Mouse (Mus musculus): ENCODE measurements at regions not wholly inside any gene's neighbourhood (a gene's known extent, or its start where the extent isn't known, plus 50 kb on each side); places are given as distances from the start of the nearest gene placed in this dataset.

DNA sequence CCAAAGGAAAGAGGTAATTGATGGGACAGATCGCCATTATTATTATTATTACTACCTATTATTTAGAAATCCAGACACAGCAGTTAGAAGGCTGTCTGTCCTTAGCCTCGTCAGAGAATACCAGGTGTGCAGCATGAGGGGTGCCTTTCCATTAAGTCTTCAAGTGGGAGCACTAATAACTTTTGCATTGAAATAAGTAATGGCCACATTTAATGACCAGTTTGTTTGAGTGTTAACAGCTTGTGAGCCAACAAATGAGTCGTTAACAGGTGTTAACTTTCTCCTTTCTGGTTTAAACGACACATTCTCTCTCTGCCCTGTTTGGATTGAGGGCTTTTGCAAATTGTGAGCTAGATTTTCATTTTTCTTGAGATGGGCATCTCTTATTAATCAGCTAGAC, 184.8 kb downstream of the C1d start:
- Histone ChIP-seq H3K27ac (no peak overlapping the region), H3K4me3 (no peak overlapping the region)
- no peak for DNase-seq
- intact Hi-C loops (cut with DNase I): no loop called here
- no peak for TF ChIP-seq CTCF (IDR thresholded peaks at IDR 0.05)

- intact Hi-C loops (cut with DNase I): no loop called here
- Histone ChIP-seq H3K27ac (no peak overlapping the region), H3K4me3 (no peak overlapping the region)
- TF ChIP-seq CTCF (IDR thresholded peaks at IDR 0.05): no peak
- no peak for DNase-seq
These were observed 191.9 kb downstream of the C1d start for GRCm38 (mm10) chr11:17449289-17449688.

DNA sequence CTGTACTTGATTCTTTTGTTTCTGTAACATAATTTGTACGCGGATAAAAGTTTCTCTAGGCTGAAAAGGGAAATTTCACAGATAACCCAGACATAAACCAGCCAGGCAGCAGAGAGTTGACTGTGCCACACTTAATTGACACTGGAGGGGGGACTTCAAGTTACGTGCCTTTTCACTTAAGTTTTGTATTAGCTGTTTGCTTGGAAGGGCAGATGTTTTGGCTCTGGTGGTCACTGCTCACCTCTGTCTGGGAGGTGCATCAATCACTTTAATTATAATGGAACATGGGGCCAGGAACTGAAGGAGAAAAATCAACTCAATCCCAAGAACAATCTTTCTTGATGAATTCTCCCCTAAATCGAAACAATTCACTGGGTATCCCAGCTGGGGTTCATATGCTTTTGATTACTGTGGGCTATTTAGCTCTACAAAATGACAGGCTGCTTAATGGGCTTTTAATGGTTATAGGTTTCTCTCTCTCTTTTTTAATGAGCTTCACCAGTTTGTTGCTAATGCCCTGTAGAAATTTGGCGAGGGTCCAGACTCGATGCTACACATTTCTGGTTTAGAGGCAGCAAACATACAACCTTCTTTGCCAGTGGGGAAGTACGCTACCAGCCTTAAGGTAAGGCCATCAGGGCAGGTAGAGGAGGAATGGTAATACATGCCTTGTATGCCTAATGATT, 193.1 kb downstream of the C1d start:
- no peak overlapping the region for H3K4me3 ChIP-seq
- intact Hi-C loops (cut with DNase I): no loop called here
- DNase-seq: no peak
- H3K27ac ChIP-seq: no peak overlapping the region
- no peak for TF ChIP-seq CTCF (IDR thresholded peaks at IDR 0.05)

- DNase-seq: no peak
- H3K27ac ChIP-seq: no peak overlapping the region
- intact Hi-C loops (cut with DNase I): no loop called here
- H3K4me3 ChIP-seq: no peak overlapping the region
- TF ChIP-seq CTCF (IDR thresholded peaks at IDR 0.05): no peak
These were observed 194.1 kb downstream of the C1d start for GRCm38 (mm10) chr11:17451451-17451850.

DNA sequence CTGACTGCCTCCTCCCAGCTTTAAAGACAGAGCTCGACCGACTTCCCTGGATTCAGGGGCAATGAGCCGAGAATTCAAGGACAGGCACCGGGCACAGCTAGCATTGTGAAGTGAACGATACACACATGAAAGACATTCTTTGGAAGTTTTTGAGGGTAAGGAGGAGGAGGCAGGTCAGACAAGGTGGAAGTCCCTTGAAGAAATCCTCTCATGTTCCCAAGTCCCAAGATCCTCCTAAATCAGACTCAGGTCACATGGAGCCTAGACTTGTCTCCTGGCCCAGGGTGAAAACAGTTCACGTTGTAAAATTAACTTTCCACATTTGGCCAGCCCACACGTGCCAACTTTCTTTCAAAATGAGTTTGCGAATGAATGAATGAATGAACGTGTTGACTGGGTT, 196.2 kb downstream of the C1d start:
- H3K4me3 ChIP-seq: no peak overlapping the region
- no peak overlapping the region for H3K27ac ChIP-seq
- TF ChIP-seq CTCF (IDR thresholded peaks at IDR 0.05): no peak
- intact Hi-C loops (cut with DNase I): no loop called here
- no peak for DNase-seq

DNA sequence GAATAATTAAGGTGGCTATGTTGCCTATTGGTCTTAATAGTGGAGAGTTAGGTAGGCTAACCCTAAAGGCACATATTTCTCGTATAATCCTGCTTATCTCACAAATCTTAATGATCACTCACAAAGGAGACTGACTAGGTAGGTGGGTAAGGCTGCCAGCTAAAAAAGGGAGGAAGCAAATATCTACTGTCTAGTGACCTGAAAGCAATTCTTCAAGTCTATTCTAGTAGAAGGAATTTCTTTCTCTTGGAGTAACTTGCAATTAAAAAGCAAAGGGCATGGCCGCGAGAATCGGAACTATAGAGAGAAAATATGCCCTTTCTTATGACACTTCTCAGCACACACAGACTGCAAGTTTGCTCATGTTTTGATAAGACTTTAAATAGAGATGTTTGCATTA, 201.6 kb downstream of the C1d start:
- no peak for TF ChIP-seq CTCF (IDR thresholded peaks at IDR 0.05)
- DNase-seq: no peak
- Histone ChIP-seq H3K27ac (no peak overlapping the region), H3K4me3 (no peak overlapping the region)
- intact Hi-C loops (cut with DNase I): no loop called here

- H3K27ac ChIP-seq: no peak overlapping the region
- intact Hi-C loops (cut with DNase I): no loop called here
- peak; percentile 82 for TF ChIP-seq CTCF (IDR thresholded peaks at IDR 0.05)
- peak overlapping the region; percentile 57 for H3K4me3 ChIP-seq
- no peak for DNase-seq
These were observed 202.9 kb downstream of the C1d start for GRCm38 (mm10) chr11:17460024-17460919.

GRCm38 (mm10) chr11:17460920-17461279, 203.5 kb downstream of the C1d start:
- H3K4me3 ChIP-seq: peak overlapping the region; percentile 57
- no peak for TF ChIP-seq CTCF (IDR thresholded peaks at IDR 0.05)
- intact Hi-C loops (cut with DNase I): no loop called here
- DNase-seq: no peak
- H3K27ac ChIP-seq: no peak overlapping the region

GRCm38 (mm10) chr11:17461701-17462100, 204.3 kb downstream of the C1d start:
- no peak for DNase-seq
- H3K27ac ChIP-seq: no peak overlapping the region
- intact Hi-C loops (cut with DNase I): no loop called here
- TF ChIP-seq CTCF (IDR thresholded peaks at IDR 0.05): no peak
- H3K4me3 ChIP-seq: no peak overlapping the region

DNA sequence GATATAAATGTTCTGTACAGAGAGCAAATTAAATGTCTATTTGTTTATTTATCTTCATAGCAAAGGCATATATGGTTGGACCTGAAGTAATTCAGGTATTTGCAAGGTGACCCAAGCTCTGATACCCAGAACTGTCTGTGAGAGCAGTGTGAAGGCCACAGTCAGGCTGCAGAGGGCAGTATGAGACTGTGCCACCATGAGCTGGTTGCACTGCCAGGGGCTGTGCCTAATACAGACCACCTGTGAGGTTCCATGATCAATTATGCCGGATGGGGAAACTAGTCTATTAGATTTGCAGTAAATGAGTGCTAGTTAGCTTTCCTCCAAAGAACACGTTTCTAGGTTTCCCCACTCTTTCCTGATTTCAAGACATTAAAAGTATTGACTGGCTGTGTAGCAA, 207.5 kb downstream of the C1d start:
- intact Hi-C loops (cut with DNase I): no loop called here
- H3K4me3 ChIP-seq: no peak overlapping the region
- H3K27ac ChIP-seq: no peak overlapping the region
- TF ChIP-seq CTCF (IDR thresholded peaks at IDR 0.05): peak; percentile 62
- DNase-seq: no peak

- no peak for DNase-seq
- intact Hi-C loops (cut with DNase I): no loop called here
- no peak for TF ChIP-seq CTCF (IDR thresholded peaks at IDR 0.05)
- Histone ChIP-seq H3K27ac (no peak overlapping the region), H3K4me3 (no peak overlapping the region)
These were observed 211.2 kb downstream of the C1d start for GRCm38 (mm10) chr11:17468431-17469165.

- Histone ChIP-seq H3K27ac (no peak overlapping the region), H3K4me3 (no peak overlapping the region)
- TF ChIP-seq CTCF (IDR thresholded peaks at IDR 0.05): no peak
- intact Hi-C loops (cut with DNase I): no loop called here
- DNase-seq: no peak
These were observed 224.1 kb downstream of the C1d start for GRCm38 (mm10) chr11:17481436-17481996.

Data from gastrocnemius, adult 2 months (tissue).